Mouse (Mus musculus) midbrain, embryonic 14.5 days (tissue): ENCODE measurements around the gene Cst6. TPM values are rescaled to one million over a fixed set of nuclear protein-coding genes. Genes with fewer than 3 reads are reported as not detected.

Experiments
- ATAC-seq: fragments of 200-750 bp; cut with Nextera tagmentation; 2 replicates; pipeline ENCODE4 v1.8.0; 2017; ENCODE audit warnings: moderate number of reproducible peaks, moderate library complexity; ENCODE audit not compliant: low FRiP score, low TSS enrichment
- DNase-seq: peaks from one replicate; pipeline ENCODE4 v3.0.0-alpha.2; 2015
- H3K27ac ChIP-seq: fragments of 300-500 bp; sonication (generic); replicated peaks from 2 replicates; pipeline ENCODE4 v1.5.1; 2014; ENCODE audit warnings: mild to moderate bottlenecking, low read depth, low read length, moderate library complexity
- H3K27me3 ChIP-seq: fragments of 300-500 bp; sonication (generic); 2 replicates; pipeline ENCODE4 v1.6.1; 2014; ENCODE audit warnings: low read length, control low read depth, mixed read lengths; ENCODE audit not compliant: control insufficient read depth, insufficient read depth
- H3K36me3 ChIP-seq: fragments of 300-500 bp; sonication (generic); 2 replicates; pipeline ENCODE4 v1.6.1; 2014; ENCODE audit warnings: low read length, control low read depth; ENCODE audit not compliant: control insufficient read depth, insufficient read depth
- H3K4me1 ChIP-seq: fragments of 300-500 bp; sonication (generic); 2 replicates; pipeline ENCODE4 v1.6.1; 2014; ENCODE audit warnings: mild to moderate bottlenecking, antibody characterized with exemption, low read length, control low read depth; ENCODE audit not compliant: control insufficient read depth, insufficient read depth
- H3K4me2 ChIP-seq: fragments of 300-500 bp; sonication (generic); 2 replicates; pipeline ENCODE4 v1.6.1; 2014; ENCODE audit warnings: mild to moderate bottlenecking, low read length, moderate library complexity
- H3K4me3 ChIP-seq: fragments of 300-500 bp; sonication (generic); replicated peaks from 2 replicates; pipeline ENCODE4 v1.5.1; 2014; ENCODE audit warnings: low read depth, low read length
- H3K9ac ChIP-seq: fragments of 300-500 bp; sonication (generic); replicated peaks from 2 replicates; pipeline ENCODE4 v1.6.1; 2014; ENCODE audit warnings: mild to moderate bottlenecking, low read length, moderate library complexity
- H3K9me3 ChIP-seq: fragments of 300-500 bp; sonication (generic); 2 replicates; pipeline ENCODE4 v1.6.1; 2016; ENCODE audit warnings: low read length, control low read depth, mixed read lengths; ENCODE audit not compliant: control insufficient read depth
- WGBS: fragments of 180-500 bp; shearing (Covaris S2); extraction: QIAGEN DNeasy Blood & Tissue Kit; methylation state at CpG from one replicate; pipeline ENCODE4 v1.1.7; 2014; 5-methylcytosine and 5-hydroxymethylcytosine counted together
- polyA plus RNA-seq: library from polyadenylated mRNA; unstranded; fragments of >200 nt; fragmentation: Nextera tagmentation; extraction: Ambion mirVana; gene quantifications from 2 replicates; pipeline ENCODE4 v1.2.1, GENCODE M21; 2014

Gene Cst6
- polyA plus RNA-seq, 1 experiment from 2014 or later, result 7.7 TPM

DNA sequence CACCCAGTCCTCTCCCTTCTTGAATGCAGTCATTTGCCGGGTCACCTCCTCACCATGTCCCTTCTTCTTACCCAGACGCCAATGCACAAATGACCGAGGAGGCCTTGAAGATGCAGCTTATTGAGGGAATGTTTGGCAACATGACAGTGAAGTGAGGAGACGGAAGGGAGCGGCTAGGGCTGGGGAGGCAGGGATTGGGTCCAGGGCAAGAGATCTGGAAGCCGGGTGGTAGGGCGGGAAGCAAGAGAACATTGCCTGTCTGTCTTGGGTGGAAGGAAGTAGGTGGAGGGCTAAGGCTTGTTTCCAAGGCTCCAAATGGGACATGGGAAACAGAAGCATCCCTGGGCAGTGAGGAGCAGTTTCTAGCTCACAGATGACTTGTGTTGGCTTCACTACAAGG, 8.0 kb downstream of the Cst6 start:
- no peaks in the 10 kb centered on the region for H3K27me3 ChIP-seq
- ATAC-seq, result no peak
- H3K4me2 ChIP-seq, result no peak overlapping the region
- no peak overlapping the region for H3K4me3 ChIP-seq
- 97% methylated on average over 7 of the region's 7 CpGs for WGBS
- H3K4me1 ChIP-seq, result no peaks in the 10 kb centered on the region
- H3K36me3 ChIP-seq, result no peaks in the 10 kb centered on the region
- DNase-seq, result no peak
- no peak overlapping the region for H3K27ac ChIP-seq
- no peak overlapping the region for H3K9ac ChIP-seq
- no peaks in the 10 kb centered on the region for H3K9me3 ChIP-seq

DNA sequence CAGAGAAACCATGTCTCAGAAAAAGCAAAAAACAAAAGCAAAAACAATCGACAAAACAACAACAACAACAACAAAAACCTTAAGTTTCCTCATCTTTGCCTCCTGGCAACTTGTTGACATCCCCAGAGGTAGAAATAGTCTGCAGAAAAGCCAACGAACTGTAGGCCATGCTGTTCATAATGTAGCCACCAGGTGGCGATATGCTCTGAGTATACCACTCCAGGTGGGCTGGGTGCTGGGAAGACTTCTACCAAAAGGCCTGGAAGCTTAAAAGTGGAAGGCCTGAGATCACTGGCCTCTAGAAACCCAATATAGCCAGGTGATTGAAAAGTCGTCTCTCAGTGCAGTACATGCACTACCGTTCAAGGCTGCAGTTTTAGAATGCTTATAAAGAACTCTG, 11.4 kb downstream of the Cst6 start:
- H3K9me3 ChIP-seq, result no peaks in the 10 kb centered on the region
- H3K4me2 ChIP-seq, result no peak overlapping the region
- H3K36me3 ChIP-seq, result no peaks in the 10 kb centered on the region
- no peak for ATAC-seq
- no peak overlapping the region for H3K9ac ChIP-seq
- H3K4me1 ChIP-seq, result no peaks in the 10 kb centered on the region
- 23% methylated on average over 5 of the region's 5 CpGs for WGBS
- H3K27ac ChIP-seq, result no peak overlapping the region
- DNase-seq, result peak; percentile 82
- no peaks in the 10 kb centered on the region for H3K27me3 ChIP-seq
- no peak overlapping the region for H3K4me3 ChIP-seq

DNA sequence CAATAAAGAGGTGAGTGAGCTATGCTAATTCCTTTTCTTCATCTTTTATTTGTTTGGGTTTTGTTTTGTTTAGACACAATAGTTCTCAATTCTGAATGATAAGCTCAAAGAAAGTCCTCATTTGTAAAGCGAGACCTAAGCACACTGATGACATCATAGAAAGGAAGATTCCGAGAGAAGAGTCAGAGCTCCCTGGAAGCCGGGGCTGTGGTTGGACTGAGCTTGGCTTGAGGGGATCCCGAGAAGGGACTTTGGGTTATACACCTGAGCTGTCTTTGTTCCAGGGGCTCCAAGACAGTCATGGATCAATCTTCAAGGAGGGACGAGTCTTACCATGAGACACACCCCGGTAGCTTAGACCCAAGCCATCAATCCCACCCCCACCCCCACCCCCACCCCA, 13.9 kb downstream of the Cst6 start, which contains the start of gene Catsper1:
Catsper1 (plus strand) TSS at position 301 of the 400 bp plus-strand sequence.
- Histone ChIP-seq H3K9ac (no peak within 1 kb of the TSS), H3K9me3 (no peaks in the 10 kb centered on the region), H3K27me3 (no peaks in the 10 kb centered on the region), H3K4me1 (no peaks in the 10 kb centered on the region), H3K36me3 (no peaks in the 10 kb centered on the region), H3K4me3 (no peak within 1 kb of the TSS), H3K27ac (no peak within 1 kb of the TSS), H3K4me2 (no peak within 1 kb of the TSS)
- WGBS, result 89% methylated on average over 6 of the region's 6 CpGs
- ATAC-seq, result no peak
- DNase-seq, result no peak

DNA sequence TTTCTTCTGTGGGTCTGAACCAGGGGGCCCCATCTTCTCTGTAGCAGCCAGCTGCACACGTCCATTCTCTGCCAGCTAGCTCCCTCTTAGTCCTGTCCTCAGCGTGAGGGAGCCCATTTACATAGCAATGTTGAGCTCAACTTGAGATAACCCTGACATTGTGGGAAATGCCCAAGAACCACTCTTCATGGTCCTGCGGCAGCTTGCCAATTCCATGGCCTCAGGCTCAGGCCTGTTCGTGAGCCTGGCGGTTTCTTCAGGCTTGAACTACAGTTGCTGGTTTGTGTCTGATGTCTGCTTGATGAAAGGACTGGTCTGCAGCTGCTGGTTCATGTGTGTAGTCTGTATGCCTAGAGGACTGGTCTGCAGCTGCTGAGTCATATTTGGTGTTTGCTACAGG, 14.6 kb downstream of the Cst6 start:
- no peaks in the 10 kb centered on the region for H3K9me3 ChIP-seq
- H3K4me2 ChIP-seq, result no peak overlapping the region
- ATAC-seq (no peak), DNase-seq (no peak)
- H3K27ac ChIP-seq, result no peak overlapping the region
- H3K27me3 ChIP-seq, result no peaks in the 10 kb centered on the region
- no peaks in the 10 kb centered on the region for H3K36me3 ChIP-seq
- WGBS, result 80% methylated on average over 5 of the region's 5 CpGs
- H3K9ac ChIP-seq, result no peak overlapping the region
- H3K4me1 ChIP-seq, result no peaks in the 10 kb centered on the region
- H3K4me3 ChIP-seq, result no peak overlapping the region

DNA sequence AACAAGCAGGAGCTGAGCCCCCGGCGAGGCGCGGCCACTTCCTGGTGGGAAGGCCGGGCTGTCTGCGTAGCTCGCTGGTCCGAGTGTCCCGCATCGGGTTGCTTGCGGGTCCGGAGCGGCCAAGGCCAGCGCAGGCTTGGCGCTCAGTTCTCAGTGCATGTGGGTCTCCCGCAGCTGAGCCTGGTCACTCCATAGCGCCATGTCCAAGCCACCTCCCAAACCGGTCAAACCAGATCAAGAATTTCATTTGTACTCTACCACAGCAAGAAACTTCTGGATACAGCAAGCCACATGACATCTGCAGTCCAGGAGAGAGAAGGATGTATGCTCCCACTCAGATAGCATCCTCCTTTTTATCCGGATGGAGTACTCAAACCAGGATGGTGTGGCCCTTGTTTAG, 21.4 kb downstream of the Cst6 start:
- WGBS, result 77% methylated on average over 19 of the region's 19 CpGs
- no peak for DNase-seq
- ATAC-seq, result no peak
- H3K9me3 ChIP-seq, result no peaks in the 10 kb centered on the region
- H3K4me3 ChIP-seq, result no peak overlapping the region
- no peak overlapping the region for H3K27ac ChIP-seq
- H3K9ac ChIP-seq, result no peak overlapping the region
- H3K27me3 ChIP-seq, result no peaks in the 10 kb centered on the region
- no peaks in the 10 kb centered on the region for H3K4me1 ChIP-seq
- H3K36me3 ChIP-seq, result no peaks in the 10 kb centered on the region
- no peak overlapping the region for H3K4me2 ChIP-seq

DNA sequence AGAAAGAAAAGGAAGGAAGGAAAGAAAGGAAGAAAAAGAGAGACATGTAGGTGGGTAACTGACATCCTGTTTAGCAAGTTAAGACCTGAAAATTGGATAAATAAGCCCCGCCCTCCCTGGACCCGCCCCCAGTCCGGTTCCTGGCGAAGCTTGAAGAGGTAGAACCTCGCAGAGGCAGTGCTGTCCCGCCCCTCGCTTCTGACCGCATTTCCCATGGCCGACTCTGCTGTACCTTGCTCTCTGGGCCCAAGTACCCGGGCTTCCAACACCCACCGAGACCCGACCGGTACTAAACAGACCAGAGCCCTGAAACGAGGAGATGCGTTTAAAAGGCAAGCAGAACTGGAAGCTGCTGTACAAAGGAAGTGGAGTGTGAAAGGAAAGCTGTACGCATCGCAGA, 25.6 kb downstream of the Cst6 start:
- Histone ChIP-seq H3K27ac (no peak overlapping the region), H3K4me3 (no peak overlapping the region), H3K36me3 (no peaks in the 10 kb centered on the region), H3K27me3 (no peaks in the 10 kb centered on the region), H3K9ac (no peak overlapping the region), H3K4me2 (no peak overlapping the region), H3K9me3 (no peaks in the 10 kb centered on the region), H3K4me1 (no peaks in the 10 kb centered on the region)
- ATAC-seq, result no peak
- DNase-seq, result no peak
- WGBS, result 52% methylated on average over 17 of the region's 17 CpGs

DNA sequence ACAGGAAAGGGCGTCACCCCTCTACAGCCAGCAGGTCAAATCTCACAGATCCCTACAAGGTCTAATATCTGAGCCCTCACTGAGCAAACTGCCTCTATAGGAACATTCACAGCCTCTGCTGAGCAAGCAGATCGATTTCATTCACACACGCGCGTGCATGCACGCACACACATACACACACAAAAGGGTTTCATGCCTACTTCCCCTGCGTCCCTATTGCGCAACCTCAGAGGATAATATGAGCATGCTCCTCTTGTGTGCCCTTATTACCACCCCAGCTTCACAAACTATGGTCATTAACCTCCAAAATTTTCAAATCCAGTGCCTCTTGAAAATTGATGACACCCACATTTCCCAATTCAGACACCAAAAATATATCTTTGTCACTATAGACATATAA, 36.2 kb downstream of the Cst6 start:
- Histone ChIP-seq H3K27me3 (no peaks in the 10 kb centered on the region), H3K9ac (no peak overlapping the region), H3K9me3 (no peaks in the 10 kb centered on the region), H3K4me2 (no peak overlapping the region), H3K27ac (no peak overlapping the region), H3K4me1 (no peaks in the 10 kb centered on the region), H3K36me3 (no peaks in the 10 kb centered on the region), H3K4me3 (no peak overlapping the region)
- no peak for ATAC-seq
- 88% methylated on average over 8 of the region's 8 CpGs for WGBS
- no peak for DNase-seq

DNA sequence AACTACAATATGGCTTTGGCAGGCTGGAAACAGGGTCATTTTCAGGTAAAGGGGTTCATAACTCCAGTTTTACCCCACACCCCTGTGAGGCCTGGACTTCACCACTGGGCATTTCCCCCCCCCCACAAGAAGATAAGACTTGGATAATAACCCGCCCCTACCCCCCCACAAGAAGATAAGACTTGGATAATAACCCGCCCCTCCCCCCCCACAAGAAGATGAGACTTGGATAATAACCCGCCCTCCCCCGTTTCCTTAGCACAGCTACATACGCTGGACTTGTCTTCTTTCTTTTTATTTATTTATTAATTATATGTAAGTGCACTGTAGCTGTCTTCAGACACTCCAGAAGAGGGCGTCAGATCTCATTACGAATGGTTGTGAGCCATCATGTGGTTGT, 40.3 kb downstream of the Cst6 start:
- 87% methylated on average over 7 of the region's 7 CpGs for WGBS
- H3K9me3 ChIP-seq, result no peaks in the 10 kb centered on the region
- H3K27ac ChIP-seq, result no peak overlapping the region
- no peaks in the 10 kb centered on the region for H3K4me1 ChIP-seq
- no peak overlapping the region for H3K4me3 ChIP-seq
- DNase-seq (peak; percentile 63), ATAC-seq (no peak)
- H3K27me3 ChIP-seq, result no peaks in the 10 kb centered on the region
- peaks cover 39% of the 10 kb centered on the region for H3K36me3 ChIP-seq
- no peak overlapping the region for H3K9ac ChIP-seq
- no peak overlapping the region for H3K4me2 ChIP-seq

DNA sequence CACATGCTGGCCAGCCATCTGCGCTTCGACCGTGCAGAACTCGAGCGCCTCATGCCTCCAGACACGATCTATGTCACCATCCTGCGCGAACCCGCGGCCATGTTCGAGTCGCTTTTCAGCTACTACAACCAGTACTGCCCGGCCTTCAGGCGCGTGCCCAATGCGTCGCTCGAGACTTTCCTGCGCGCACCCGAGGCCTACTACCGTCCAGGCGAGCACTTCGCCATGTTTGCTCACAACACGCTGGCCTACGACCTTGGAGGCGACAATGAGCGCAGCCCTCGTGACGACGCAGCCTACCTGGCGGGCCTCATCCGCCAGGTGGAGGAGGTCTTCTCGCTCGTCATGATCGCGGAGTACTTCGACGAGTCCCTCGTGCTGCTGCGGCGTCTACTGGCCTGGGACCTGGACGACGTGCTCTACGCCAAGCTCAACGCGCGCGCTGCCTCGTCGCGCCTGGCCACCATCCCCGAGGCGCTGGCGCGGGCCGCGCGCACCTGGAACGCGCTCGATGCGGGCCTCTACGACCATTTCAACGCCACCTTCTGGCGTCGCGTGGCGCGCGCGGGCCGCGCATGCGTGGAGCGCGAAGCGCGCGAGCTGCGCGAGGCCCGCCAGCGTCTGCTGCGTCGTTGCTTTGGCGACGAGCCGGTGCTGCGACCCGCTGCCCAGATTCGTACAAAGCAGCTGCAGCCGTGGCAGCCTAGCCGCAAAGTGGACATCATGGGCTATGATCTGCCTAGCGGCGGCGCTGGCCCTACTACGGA, 42.2 kb downstream of the Cst6 start:
- DNase-seq (peak; percentile 41), ATAC-seq (no peak)
- no peak overlapping the region for H3K4me2 ChIP-seq
- no peak overlapping the region for H3K9ac ChIP-seq
- peaks cover 57% of the 10 kb centered on the region for H3K36me3 ChIP-seq
- H3K4me3 ChIP-seq, result no peak overlapping the region
- WGBS, result 44% methylated on average over 98 of the region's 98 CpGs
- no peaks in the 10 kb centered on the region for H3K4me1 ChIP-seq
- no peaks in the 10 kb centered on the region for H3K9me3 ChIP-seq
- H3K27me3 ChIP-seq, result no peaks in the 10 kb centered on the region
- no peak overlapping the region for H3K27ac ChIP-seq
